Mouse (Mus musculus): ENCODE measurements at regions not wholly inside any gene's neighbourhood (a gene's known extent, or its start where the extent isn't known, plus 50 kb on each side); places are given as distances from the start of the nearest gene placed in this dataset.

GRCm38 (mm10) chr8:86124655-86125054, 283.9 kb downstream of the Phkb start:
- Histone ChIP-seq H3K4me1 (replicated peaks; ENCODE audit: control insufficient read depth, insufficient read depth, low read length) (no peaks in the 10 kb centered on the region), H3K27me3 (ENCODE audit: control insufficient read depth, insufficient read depth, low read length) (no peaks in the 10 kb centered on the region), H3K4me3 (ENCODE audit: control insufficient read depth, insufficient read depth, low read length) (no peak overlapping the region), H3K27ac (ENCODE audit: control insufficient read depth, insufficient read depth, low read length) (no peak overlapping the region), H3K36me3 (ENCODE audit: control insufficient read depth, insufficient read depth, low read length) (no peaks in the 10 kb centered on the region)
- 93% methylated on average over 1 of the region's 1 CpGs for WGBS
- no peak for DNase-seq
- TF ChIP-seq POLR2A (IDR thresholded peaks at IDR 0.05; ENCODE audit: control insufficient read depth, extremely low read depth, insufficient read depth, low read length, poor library complexity) (no peak), CTCF (IDR thresholded peaks at IDR 0.05; ENCODE audit: borderline replicate concordance, control insufficient read depth, extremely low read depth, insufficient read depth, low read length, poor library complexity) (no peak)

Measured in thymus, adult 2 months (tissue).